Mouse (Mus musculus): ENCODE data around the gene Ifna9.

- TF ChIP-seq POLR2AphosphoS2 (IDR thresholded peaks at IDR 0.05; ENCODE audit: low read depth, low read length) (no peak), CHD1 (IDR thresholded peaks at IDR 0.05; ENCODE audit: low read depth, low read length) (no peak), RCOR1 (conservative IDR thresholded peaks at IDR 0.05; ENCODE audit: low read depth, low read length) (no peak), POLR2A (IDR thresholded peaks at IDR 0.05; ENCODE audit: low read depth, low read length) (no peak), CTCF (conservative IDR thresholded peaks at IDR 0.05 in 1 of 2, IDR thresholded peaks at IDR 0.05 in 1 of 2; ENCODE audit: low read depth in 2 of 2, low read length in 2 of 2) (no peak), EP300 (IDR thresholded peaks at IDR 0.05; ENCODE audit: low read length) (no peak), ZC3H11A (IDR thresholded peaks at IDR 0.05; ENCODE audit: low read depth, low read length) (no peak), TCF12 (IDR thresholded peaks at IDR 0.05; ENCODE audit: low read depth, low read length) (no peak), BHLHE40 (IDR thresholded peaks at IDR 0.05; ENCODE audit: low read depth, low read length) (no peak)
Measured at GRCm38 (mm10) chr4:88592285-88592684, at the start of gene Ifna9.
